Mouse (Mus musculus): ENCODE data around the gene Agrp.

Agrp gene

GRCm38 (mm10) chr8:105550083-105550482 lies 87.1 kb downstream of the Agrp start:
- DNase-seq (ENCODE audit: low read depth, low spot score), result no peak

- no peak for DNase-seq (ENCODE audit: low read depth, low spot score)
These were observed 87.7 kb downstream of the Agrp start for GRCm38 (mm10) chr8:105549506-105549905.

GRCm38 (mm10) chr8:105546384-105547350 lies 90.5 kb downstream of the Agrp start:
- no peak for DNase-seq (ENCODE audit: low read depth, low spot score)

GRCm38 (mm10) chr8:105545249-105545648 lies 91.9 kb downstream of the Agrp start:
- peak; percentile 24 for DNase-seq (ENCODE audit: low read depth, low spot score)

- DNase-seq (ENCODE audit: low read depth, low spot score), result no peak
These were observed 92.5 kb downstream of the Agrp start for GRCm38 (mm10) chr8:105544544-105545205.

GRCm38 (mm10) chr8:105543703-105544102 lies 93.5 kb downstream of the Agrp start:
- DNase-seq (ENCODE audit: low read depth, low spot score), result no peak

- no peak for DNase-seq (ENCODE audit: low read depth, low spot score)
These were observed 94.4 kb downstream of the Agrp start for GRCm38 (mm10) chr8:105542808-105543207.

- no peak for DNase-seq (ENCODE audit: low read depth, low spot score)
These were observed 95.0 kb downstream of the Agrp start for GRCm38 (mm10) chr8:105542032-105542656.

GRCm38 (mm10) chr8:105538940-105539339 lies 98.3 kb downstream of the Agrp start:
- DNase-seq (ENCODE audit: low read depth, low spot score), result no peak

- no peak for DNase-seq (ENCODE audit: low read depth, low spot score)
These were observed 100.0 kb downstream of the Agrp start for GRCm38 (mm10) chr8:105537011-105537677.

- DNase-seq (ENCODE audit: low read depth, low spot score), result no peak
These were observed 100.6 kb downstream of the Agrp start for GRCm38 (mm10) chr8:105536546-105536945.

GRCm38 (mm10) chr8:105533892-105534329 lies 103.3 kb downstream of the Agrp start:
- no peak for DNase-seq (ENCODE audit: low read depth, low spot score)

GRCm38 (mm10) chr8:105533439-105533838 lies 103.8 kb downstream of the Agrp start:
- DNase-seq (ENCODE audit: low read depth, low spot score), result no peak

GRCm38 (mm10) chr8:105531774-105532173 lies 105.4 kb downstream of the Agrp start:
- DNase-seq (ENCODE audit: low read depth, low spot score), result no peak

GRCm38 (mm10) chr8:105529271-105529670 lies 107.9 kb downstream of the Agrp start:
- DNase-seq (ENCODE audit: low read depth, low spot score), result no peak

- DNase-seq (ENCODE audit: low read depth, low spot score), result no peak
These were observed 109.0 kb downstream of the Agrp start for GRCm38 (mm10) chr8:105528206-105528605.

- DNase-seq (ENCODE audit: low read depth, low spot score), result no peak
These were observed 110.1 kb downstream of the Agrp start for GRCm38 (mm10) chr8:105527110-105527509.

GRCm38 (mm10) chr8:105522890-105523289 lies 114.3 kb downstream of the Agrp start:
- DNase-seq (ENCODE audit: low read depth, low spot score), result no peak

GRCm38 (mm10) chr8:105521995-105522769 lies 115.0 kb downstream of the Agrp start:
- no peak for DNase-seq (ENCODE audit: low read depth, low spot score)

GRCm38 (mm10) chr8:105521061-105521460 lies 116.1 kb downstream of the Agrp start:
- DNase-seq (ENCODE audit: low read depth, low spot score), result no peak

GRCm38 (mm10) chr8:105520521-105520920 lies 116.7 kb downstream of the Agrp start:
- DNase-seq (ENCODE audit: low read depth, low spot score), result no peak

Data from telencephalon, adult 2 months (tissue).